Mouse (Mus musculus) megakaryocyte progenitor cell, adult 5-6 weeks (primary cell): Measurements from ENCODE around the gene Gm28308. TPM values are rescaled to one million over a fixed set of nuclear protein-coding genes. Genes with fewer than 3 reads are reported as not detected.

Experiments
- ATAC-seq: replicated peaks from 2 replicates; pipeline ENCODE4 v1.8.0; 2016; ENCODE audit warnings: mild to moderate bottlenecking, moderate TSS enrichment, inconsistent platforms; ENCODE audit not compliant: poor library complexity
- total RNA-seq, 2 experiments: library from RNA; stranded (forward) in 1 of 2; stranded (reverse) in 1 of 2; fragments of 157-497, 149-512 nt in 1 of 2; fragments of 200-1000 nt in 1 of 2; gene quantifications; 2 replicates each; pipeline versions ENCODE4 v1.2.3 to v1.2.4; 2015 to 2017

The Gm28308 gene
- total RNA-seq, 2 experiments from 2014 or later, result not detected

DNA sequence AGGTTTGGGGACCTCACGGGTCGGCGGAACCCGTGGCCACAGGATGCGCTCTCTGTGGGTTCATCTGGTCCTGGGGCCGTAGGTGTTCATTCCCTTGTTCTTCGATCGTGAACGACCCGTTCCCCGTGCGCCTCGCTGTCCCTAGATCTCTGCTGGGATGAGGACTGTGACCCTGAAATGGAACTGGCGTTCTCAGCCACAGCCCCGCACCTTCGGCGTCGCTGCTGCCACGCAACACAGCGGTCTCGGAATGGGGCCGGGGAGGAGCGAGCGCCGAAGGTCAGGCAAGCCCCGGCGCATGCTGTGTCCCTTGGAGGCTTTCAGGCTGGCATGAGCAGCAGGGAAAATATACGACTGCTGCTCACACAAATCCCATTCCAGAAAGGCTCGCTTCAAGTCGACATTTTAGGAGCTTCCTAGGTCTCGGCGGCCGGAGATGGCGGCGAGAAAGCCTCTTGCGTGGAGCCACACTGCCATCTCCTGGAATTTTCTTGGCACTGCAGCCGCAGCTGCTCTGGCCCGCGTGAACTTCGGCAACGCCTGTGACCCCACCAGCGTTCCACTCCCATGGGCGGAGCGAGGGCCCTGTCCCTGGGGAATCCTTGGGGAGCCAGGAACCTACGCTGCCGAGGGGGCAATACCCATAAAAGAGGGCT, 8.3 kb upstream of the Gm28308 start, which contains the start of gene Hoxa7:
TSS of gene Hoxa7 (minus strand) at position 518 of the 656 bp plus-strand sequence.
- ATAC-seq, result peak; percentile 70

DNA sequence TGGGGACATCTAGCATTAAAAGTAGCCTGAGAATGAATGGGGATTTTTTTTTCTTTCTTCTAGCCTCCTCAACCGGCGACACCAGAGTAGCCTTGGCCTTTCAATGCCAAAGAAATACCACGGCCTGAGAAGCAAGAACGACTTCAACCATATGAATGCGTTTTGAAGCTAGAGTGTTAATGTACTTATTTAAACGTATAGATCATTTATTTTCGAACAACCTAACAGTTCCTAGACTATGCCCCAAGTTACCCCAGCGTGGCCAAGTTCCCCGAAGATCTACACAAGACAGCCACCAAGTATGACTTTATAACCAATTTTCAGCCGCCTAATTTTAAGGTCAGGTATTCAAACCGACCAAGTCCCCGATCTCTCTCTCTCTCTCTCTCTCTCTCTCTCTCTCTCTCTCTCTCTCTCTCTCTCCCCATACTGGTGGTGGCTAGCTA, 7.7 kb upstream of the Gm28308 start:
- ATAC-seq, result no peak

GRCm38 (mm10) chr6:52220003-52220864, 7.1 kb upstream of the Gm28308 start:
- ATAC-seq, result 0 out of 2 replicates have a peak, but pooled peaks have one; percentile 5

DNA sequence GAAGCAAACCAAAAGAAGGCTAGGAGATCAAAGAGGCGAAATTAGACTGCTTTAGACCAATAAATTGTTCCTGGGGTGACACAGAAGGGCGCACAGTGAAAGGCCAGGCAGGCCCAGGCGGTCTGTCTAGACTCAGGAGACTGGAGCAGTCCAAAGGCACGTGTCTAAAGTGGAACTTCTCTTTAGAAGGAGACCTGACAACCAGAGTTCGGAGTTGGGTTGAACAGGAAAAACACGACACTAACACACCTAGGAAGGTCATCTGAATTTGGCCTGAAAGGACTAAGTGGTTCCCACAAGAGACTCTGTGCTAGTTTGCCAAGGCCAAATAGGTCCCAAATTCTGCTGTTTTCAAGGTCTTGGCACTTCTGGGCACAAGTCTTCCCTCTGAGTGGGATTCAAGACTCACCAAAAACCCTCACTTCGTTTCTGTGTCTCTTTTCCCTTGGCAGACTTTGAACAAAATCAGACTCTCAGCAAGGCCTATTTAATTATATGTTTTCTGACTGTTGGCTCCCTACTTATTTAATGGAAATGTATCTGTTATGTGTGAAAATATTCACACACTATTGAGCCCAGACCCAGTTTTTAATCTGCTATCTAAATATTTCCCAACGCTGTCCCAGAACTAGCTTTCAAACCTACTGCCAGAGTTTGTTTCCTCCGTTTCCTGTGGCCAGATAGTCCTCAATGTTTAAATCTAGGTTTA, 6.2 kb upstream of the Gm28308 start:
- ATAC-seq, result no peak

GRCm38 (mm10) chr6:52218643-52219215, 5.6 kb upstream of the Gm28308 start:
- no peak for ATAC-seq

DNA sequence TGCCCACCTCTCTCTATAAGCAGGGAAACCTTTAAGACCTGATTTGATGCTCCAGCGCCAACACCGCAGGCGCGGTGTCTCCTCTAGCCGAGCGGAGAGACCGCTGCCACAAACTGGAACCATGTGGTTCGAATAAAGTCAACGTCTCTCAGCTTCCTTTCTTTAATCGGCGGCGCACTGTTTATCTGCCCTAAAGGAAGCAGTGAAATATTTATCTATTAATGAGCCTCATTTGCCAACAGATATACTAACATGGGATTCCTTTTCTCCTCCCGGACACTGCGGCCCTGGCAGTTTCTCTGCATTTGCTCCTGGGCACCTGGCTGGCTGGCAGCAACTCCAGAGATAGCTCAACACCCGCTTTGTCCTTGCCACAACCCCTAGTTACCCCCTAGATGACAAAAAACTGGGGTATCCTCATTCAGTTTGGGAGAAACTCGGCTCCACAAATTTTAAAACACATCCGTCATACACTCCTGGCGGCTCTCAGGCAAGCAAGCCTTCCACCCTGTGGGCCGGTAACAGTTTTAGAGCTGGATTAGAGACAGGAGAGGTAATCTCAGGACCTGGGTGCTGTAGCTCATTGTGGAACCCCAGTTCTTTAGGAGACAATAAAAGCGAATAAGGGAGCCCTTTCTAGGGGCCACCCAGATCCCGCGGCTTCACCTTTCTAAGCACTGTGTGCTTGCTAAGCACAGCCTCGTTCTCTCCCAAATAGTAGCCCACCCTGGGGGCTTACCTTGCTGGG, 4.9 kb upstream of the Gm28308 start:
- ATAC-seq, result no peak

- peak; percentile 25 for ATAC-seq
Observed at GRCm38 (mm10) chr6:52217459-52217768, 4.3 kb upstream of the Gm28308 start.

- ATAC-seq, result no peak
Observed at GRCm38 (mm10) chr6:52216691-52217458, 3.7 kb upstream of the Gm28308 start.

GRCm38 (mm10) chr6:52215771-52216535, 2.8 kb upstream of the Gm28308 start:
- no peak for ATAC-seq

DNA sequence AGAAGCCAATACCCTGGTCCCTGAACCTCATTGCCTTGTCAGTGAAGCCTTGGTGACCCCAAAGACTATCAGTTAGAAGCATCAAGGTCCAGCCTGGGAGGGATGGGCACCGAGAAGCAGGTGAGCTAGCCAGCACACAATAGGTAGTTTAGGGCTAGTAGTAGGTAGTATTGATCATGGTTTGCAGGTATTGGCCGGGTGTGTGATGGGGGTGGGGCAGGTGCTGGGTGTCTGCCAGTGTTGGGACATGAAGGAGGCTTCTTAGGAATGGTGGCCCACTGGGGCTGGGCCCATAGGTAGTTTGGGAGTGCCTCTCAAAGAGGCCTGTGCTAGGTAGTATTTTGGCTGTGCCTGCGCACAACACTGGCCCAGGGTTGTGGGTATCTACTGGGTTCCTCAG, 1.9 kb upstream of the Gm28308 start:
- ATAC-seq, result no peak

DNA sequence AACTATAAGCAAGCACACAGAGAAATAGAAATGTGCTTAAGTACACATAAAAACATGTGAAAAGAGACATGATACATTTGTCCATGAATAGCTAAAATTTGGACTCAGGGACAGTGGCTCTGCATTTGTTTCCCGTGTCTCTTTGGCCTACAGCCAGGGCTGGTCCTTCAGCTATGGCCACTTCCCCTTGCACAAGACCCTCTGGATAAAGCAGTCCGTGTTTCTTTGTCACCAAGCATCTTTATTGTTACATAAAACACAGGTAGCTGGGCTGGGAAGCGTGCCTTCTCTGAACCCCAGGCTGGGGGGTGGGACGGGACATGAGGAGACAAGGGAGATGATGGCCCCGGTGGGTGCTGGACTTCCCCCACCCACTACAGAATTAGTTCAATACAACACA, 1.1 kb upstream of the Gm28308 start:
- no peak for ATAC-seq

- peak; percentile 24 for ATAC-seq
Observed at GRCm38 (mm10) chr6:52212556-52213118, 502 bp downstream of the Gm28308 start.

DNA sequence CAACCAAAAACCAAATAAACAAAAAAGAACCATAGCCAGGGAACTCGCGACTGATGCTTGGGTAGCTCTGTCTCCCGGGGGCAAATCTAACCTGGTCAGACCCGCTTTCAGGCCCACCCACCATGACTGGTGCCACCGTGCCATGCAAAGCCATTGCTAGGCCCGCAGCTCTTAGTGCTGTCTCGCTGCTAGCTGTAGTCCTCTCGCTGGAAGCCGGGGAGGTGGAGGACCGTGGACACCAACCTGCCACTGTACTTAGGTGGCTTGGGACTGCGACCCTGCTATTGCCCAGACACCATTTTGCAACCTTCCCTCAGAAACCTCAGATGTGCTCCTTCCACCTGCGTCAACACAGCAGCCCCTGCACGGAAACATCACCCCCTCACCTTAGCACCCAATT, 1.2 kb downstream of the Gm28308 start:
- no peak for ATAC-seq

- ATAC-seq, result peak; percentile 86
Observed at GRCm38 (mm10) chr6:52211170-52211935, 1.8 kb downstream of the Gm28308 start.

GRCm38 (mm10) chr6:52209685-52210046, 3.5 kb downstream of the Gm28308 start:
- ATAC-seq, result no peak

GRCm38 (mm10) chr6:52208868-52209684, 4.1 kb downstream of the Gm28308 start:
- ATAC-seq, result no peak
